Mouse (Mus musculus) c-Kit-positive CD71-negative TER-119-negative erythroid progenitor cells, embryonic 14.5 days (primary cell): Measurements from ENCODE around the gene 4930513O06Rik.

Experiments
- DNase-seq: peaks from one replicate; pipeline ENCODE4 v3.0.0-alpha.2; 2013; ENCODE audit warnings: low read depth

Gene 4930513O06Rik

DNA sequence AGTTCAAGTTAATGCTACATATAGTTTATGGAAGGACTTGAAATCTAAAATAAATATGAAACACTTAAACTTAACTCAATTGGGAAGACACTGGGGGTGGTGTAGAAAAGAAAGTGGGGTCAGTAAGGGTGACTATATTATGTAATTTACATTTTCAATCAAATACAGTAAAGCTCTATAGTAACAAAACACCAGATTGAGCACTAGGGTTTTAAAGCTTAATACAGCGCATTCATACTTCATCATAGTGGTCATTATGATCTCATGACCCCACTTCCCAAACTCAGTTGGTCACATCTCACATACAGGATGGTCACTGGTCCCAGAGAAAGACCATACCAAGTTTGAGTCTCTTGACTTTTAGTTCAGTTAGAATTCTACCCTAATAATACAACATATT is at the start of gene 4930513O06Rik:
4930513O06Rik (plus strand) TSS at position 301 of the 400 bp plus-strand sequence.
- DNase-seq: no peak

- DNase-seq: no peak
These were observed 48.4 kb upstream of the 4930513O06Rik start for GRCm38 (mm10) chrX:139037666-139038065.

GRCm38 (mm10) chrX:139039314-139039713 is 46.7 kb upstream of the 4930513O06Rik start:
- no peak for DNase-seq

DNA sequence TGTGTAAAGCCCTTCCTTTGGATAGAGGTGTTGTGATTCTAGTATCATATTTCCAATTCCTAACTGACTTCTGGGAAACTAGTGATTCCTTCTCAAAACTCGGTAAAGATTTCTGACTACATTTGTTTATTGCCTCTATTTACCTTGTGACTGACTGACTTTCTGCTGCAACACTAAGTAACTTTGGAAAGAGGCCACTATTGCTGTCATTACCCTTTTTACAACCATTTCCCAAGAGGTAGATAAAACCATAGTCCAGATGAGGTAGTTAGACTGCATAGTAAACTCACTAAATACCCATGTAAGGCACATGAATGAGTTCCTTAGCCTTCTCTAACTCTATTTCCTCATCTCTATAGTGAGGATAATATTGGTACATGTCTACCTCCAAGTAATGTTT is 44.9 kb upstream of the 4930513O06Rik start:
- DNase-seq: no peak

- DNase-seq: no peak
These were observed 34.1 kb upstream of the 4930513O06Rik start for GRCm38 (mm10) chrX:139051976-139052375.

DNA sequence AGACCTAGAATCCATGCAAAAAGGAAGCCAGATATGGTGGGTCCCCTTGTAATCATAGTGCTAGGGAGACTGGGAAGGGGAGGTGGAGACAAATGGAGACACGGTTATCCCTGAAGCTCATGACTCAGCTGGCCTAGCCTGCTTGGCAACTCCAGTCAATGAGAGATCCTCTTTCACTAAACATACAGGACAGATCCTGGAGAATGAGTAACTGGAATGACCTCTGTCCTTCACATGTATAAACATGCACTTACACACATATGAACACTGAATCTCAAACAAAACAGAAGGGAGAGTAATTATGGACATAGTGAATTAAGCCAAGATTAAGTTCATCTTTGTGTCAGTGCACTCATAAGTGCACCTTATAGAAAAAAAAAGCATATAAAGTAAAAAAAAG is 32.9 kb upstream of the 4930513O06Rik start:
- DNase-seq: no peak

DNA sequence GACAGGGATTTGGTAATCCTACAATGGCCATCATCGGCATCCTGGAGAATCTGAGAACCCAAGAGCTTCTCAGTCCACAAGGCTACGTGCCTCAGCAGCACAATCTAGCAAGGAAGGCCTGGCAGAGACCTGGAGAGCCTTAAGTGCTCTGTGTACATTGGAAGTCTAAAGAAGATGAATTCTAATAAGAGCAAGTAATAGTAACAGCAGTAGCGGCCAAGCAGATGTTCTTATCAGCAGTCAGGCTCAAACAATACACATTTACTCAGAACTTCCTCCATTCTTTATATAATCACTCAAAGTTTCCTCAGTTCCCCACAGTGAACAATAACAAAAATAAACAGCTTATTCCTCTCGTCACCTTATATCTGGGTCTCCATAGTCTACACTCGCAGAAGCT is 22.0 kb upstream of the 4930513O06Rik start:
- no peak for DNase-seq

DNA sequence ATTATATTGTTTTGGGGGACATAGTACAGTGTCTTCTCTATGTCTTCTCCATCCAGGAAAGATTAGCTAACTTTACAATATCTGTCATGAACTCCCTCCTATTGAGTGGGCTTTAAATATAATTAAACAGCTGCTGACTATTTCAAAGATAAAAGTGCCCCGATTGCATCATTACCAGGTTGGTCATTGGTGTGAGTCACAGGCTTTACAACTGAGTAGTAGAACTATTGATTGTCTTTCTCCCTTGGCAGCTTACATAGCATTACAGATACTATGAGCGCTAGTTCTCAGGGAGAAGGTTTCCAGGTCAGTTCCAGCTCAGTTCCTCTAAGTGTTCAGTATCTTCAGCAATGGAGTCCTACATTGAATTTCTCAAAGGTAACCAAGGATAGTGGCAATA is 7.5 kb upstream of the 4930513O06Rik start:
- no peak for DNase-seq

DNA sequence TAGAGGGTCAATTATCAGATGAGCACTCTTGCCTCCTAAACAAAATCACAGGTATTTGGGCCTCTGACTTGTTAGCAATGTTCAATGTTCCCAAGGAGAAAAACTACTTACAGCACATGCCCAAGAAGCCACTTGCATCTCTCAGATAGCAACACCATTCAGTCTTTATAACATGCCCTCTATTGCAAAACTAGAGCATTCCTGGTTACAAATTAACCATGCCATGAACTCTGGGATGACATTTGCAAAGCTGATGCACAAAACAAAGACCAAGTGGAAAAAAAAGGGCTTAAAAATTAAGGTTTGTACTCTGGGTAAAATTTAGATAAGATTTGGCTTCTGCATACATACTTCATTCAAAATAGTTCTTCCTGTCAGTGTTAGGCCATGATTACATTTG is 966 bp upstream of the 4930513O06Rik start, which contains the start of gene Serpina7:
Serpina7 (minus strand) TSS at position 160 of the 400 bp plus-strand sequence.
- DNase-seq: no peak

GRCm38 (mm10) chrX:139097197-139097596 is 11.2 kb downstream of the 4930513O06Rik start:
- no peak for DNase-seq

DNA sequence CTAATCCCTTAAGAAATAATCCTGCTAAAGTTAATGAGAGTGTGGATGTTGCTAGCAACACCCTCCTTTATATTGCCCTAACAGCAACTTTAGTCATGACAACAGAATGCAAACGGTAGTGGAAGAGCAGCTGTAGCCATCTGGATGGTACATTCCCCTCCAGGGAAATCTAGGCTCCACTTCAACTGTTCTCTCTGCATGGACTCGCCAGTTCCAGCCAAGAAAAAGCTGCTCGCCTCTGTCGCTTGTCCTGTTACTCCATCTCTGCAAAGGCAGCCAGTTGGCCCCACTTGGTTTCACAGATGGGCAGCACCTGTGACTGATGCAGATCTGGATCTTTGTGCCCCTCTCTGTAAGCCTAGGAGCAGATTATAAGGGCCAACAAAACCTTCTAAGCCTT is 48.0 kb downstream of the 4930513O06Rik start:
- DNase-seq: no peak
